Mouse (Mus musculus) limb, embryonic 14.5 days (tissue): ENCODE measurements around the gene Tmem170. TPM values are rescaled to one million over a fixed set of nuclear protein-coding genes. Genes with fewer than 3 reads are reported as not detected.

ENCODE experiments used
- ATAC-seq: fragments of 200-750 bp; cut with Nextera tagmentation; 2 replicates; pipeline ENCODE4 v1.8.0; 2017; ENCODE audit warnings: low read depth, moderate number of reproducible peaks, moderate TSS enrichment; ENCODE audit not compliant: low FRiP score
- DNase-seq: peaks from one replicate; pipeline ENCODE4 v3.0.0-alpha.2; 2015; ENCODE audit warnings: low spot score
- H3K27ac ChIP-seq: fragments of 300-500 bp; sonication (generic); replicated peaks from 2 replicates; pipeline ENCODE4 v1.5.1; 2014; ENCODE audit warnings: low read depth, mild to moderate bottlenecking, low read length, moderate library complexity, mixed read lengths
- H3K27me3 ChIP-seq: fragments of 300-500 bp; sonication (generic); 2 replicates; pipeline ENCODE4 v1.6.1; 2014; ENCODE audit warnings: low read length, mixed read lengths; ENCODE audit not compliant: control insufficient read depth, insufficient read depth
- H3K36me3 ChIP-seq: fragments of 300-500 bp; sonication (generic); 2 replicates; pipeline ENCODE4 v1.6.1; 2014; ENCODE audit warnings: mild to moderate bottlenecking, low read length, moderate library complexity, mixed read lengths; ENCODE audit not compliant: control insufficient read depth, insufficient read depth
- H3K4me1 ChIP-seq: fragments of 300-500 bp; sonication (generic); 2 replicates; pipeline ENCODE4 v1.6.1; 2014; ENCODE audit warnings: antibody characterized with exemption, low read length, mixed read lengths; ENCODE audit not compliant: control insufficient read depth, insufficient read depth
- H3K4me2 ChIP-seq: fragments of 300-500 bp; sonication (generic); replicated peaks from 2 replicates; pipeline ENCODE4 v1.6.1; 2014; ENCODE audit warnings: low read depth, mild to moderate bottlenecking, low read length, moderate library complexity; ENCODE audit not compliant: severe bottlenecking
- H3K4me3 ChIP-seq: fragments of 300-500 bp; sonication (generic); replicated peaks from 2 replicates; pipeline ENCODE4 v1.5.1; 2014; ENCODE audit warnings: low read length
- H3K9ac ChIP-seq: fragments of 300-500 bp; sonication (generic); 2 replicates; pipeline ENCODE4 v1.6.1; 2014; ENCODE audit warnings: mild to moderate bottlenecking, low read depth, low read length, moderate library complexity; ENCODE audit not compliant: severe bottlenecking
- H3K9me3 ChIP-seq: fragments of 300-500 bp; sonication (generic); 2 replicates; pipeline ENCODE4 v1.6.1; 2016; ENCODE audit warnings: low read length; ENCODE audit not compliant: control insufficient read depth
- POLR2A ChIP-seq: fragments of 200-500 bp; IDR thresholded peaks from 2 replicates; pipeline ENCODE4 v1.8.0; 2012; ENCODE audit warnings: inconsistent platforms, mild to moderate bottlenecking, moderate library complexity, borderline replicate concordance; ENCODE audit not compliant: insufficient read depth, insufficient read length; ENCODE audit errors: extremely low read depth
- WGBS: fragments of 180-500 bp; shearing (Covaris S2); extraction: QIAGEN DNeasy Blood & Tissue Kit; methylation state at CpG from one replicate; pipeline ENCODE4 v1.1.7; 2014; 5-methylcytosine and 5-hydroxymethylcytosine counted together
- polyA plus RNA-seq, 2 experiments: library from polyadenylated mRNA; depleted of rRNA in 1 of 2; stranded (reverse) in 1 of 2; unstranded in 1 of 2; fragments of >200 nt; fragmentation: Nextera tagmentation in 1 of 2; extraction: Ambion mirVana in 1 of 2; gene quantifications; 2 replicates each; pipeline versions ENCODE4 v1.2.1 to v1.2.3; 2012 to 2014

The Tmem170 gene
- polyA plus RNA-seq, 2 experiments, result 4.0 to 5.8 TPM

GRCm38 (mm10) chr8:111825219-111825618, 51.3 kb downstream of the Tmem170 start:
- no peak for ATAC-seq
- no peaks in the 10 kb centered on the region for H3K9me3 ChIP-seq
- H3K4me1 ChIP-seq, result no peaks in the 10 kb centered on the region
- no peak overlapping the region for H3K27ac ChIP-seq
- H3K4me2 ChIP-seq, result no peak overlapping the region
- peaks cover 73% of the 10 kb centered on the region for H3K36me3 ChIP-seq
- DNase-seq, result peak; percentile 38
- no peak for TF ChIP-seq POLR2A
- H3K9ac ChIP-seq, result no peak overlapping the region
- WGBS, result 77% methylated on average over 6 of the region's 6 CpGs
- no peak overlapping the region for H3K4me3 ChIP-seq
- H3K27me3 ChIP-seq, result no peaks in the 10 kb centered on the region

- Histone ChIP-seq H3K9ac (no peak overlapping the region), H3K27me3 (no peaks in the 10 kb centered on the region), H3K36me3 (peaks cover 71% of the 10 kb centered on the region), H3K4me2 (no peak overlapping the region), H3K27ac (no peak overlapping the region), H3K9me3 (no peaks in the 10 kb centered on the region), H3K4me3 (no peak overlapping the region), H3K4me1 (no peaks in the 10 kb centered on the region)
- WGBS, result 93% methylated on average over 5 of the region's 5 CpGs
- TF ChIP-seq POLR2A, result no peak
- no peak for DNase-seq
- ATAC-seq, result no peak
Observed at GRCm38 (mm10) chr8:111824334-111824733, 52.2 kb downstream of the Tmem170 start.

GRCm38 (mm10) chr8:111821199-111821598, 55.4 kb downstream of the Tmem170 start:
- H3K27me3 ChIP-seq, result no peaks in the 10 kb centered on the region
- H3K36me3 ChIP-seq, result peaks cover 60% of the 10 kb centered on the region
- no peak for TF ChIP-seq POLR2A
- 74% methylated on average over 10 of the region's 10 CpGs for WGBS
- no peaks in the 10 kb centered on the region for H3K4me1 ChIP-seq
- H3K4me2 ChIP-seq, result no peak overlapping the region
- H3K4me3 ChIP-seq, result no peak overlapping the region
- no peaks in the 10 kb centered on the region for H3K9me3 ChIP-seq
- H3K9ac ChIP-seq, result no peak overlapping the region
- no peak for DNase-seq
- H3K27ac ChIP-seq, result no peak overlapping the region
- no peak for ATAC-seq

GRCm38 (mm10) chr8:111820691-111821090, 55.9 kb downstream of the Tmem170 start:
- WGBS, result 87% methylated on average over 4 of the region's 4 CpGs
- Histone ChIP-seq H3K4me1 (no peaks in the 10 kb centered on the region), H3K9ac (no peak overlapping the region), H3K27me3 (no peaks in the 10 kb centered on the region), H3K9me3 (no peaks in the 10 kb centered on the region), H3K27ac (no peak overlapping the region), H3K4me3 (no peak overlapping the region), H3K4me2 (no peak overlapping the region), H3K36me3 (peaks cover 61% of the 10 kb centered on the region)
- ATAC-seq (no peak), DNase-seq (no peak)
- TF ChIP-seq POLR2A, result no peak

GRCm38 (mm10) chr8:111820018-111820417, 56.5 kb downstream of the Tmem170 start:
- no peak overlapping the region for H3K4me2 ChIP-seq
- WGBS, result 89% methylated on average over 12 of the region's 12 CpGs
- no peaks in the 10 kb centered on the region for H3K4me1 ChIP-seq
- no peak for DNase-seq
- H3K4me3 ChIP-seq, result no peak overlapping the region
- H3K9ac ChIP-seq, result no peak overlapping the region
- H3K27me3 ChIP-seq, result no peaks in the 10 kb centered on the region
- H3K27ac ChIP-seq, result 0 out of 2 replicates have a peak overlapping the region, but pooled peaks have one; percentile 55
- no peak for ATAC-seq
- H3K9me3 ChIP-seq, result no peaks in the 10 kb centered on the region
- TF ChIP-seq POLR2A, result no peak
- peaks cover 57% of the 10 kb centered on the region for H3K36me3 ChIP-seq

- no peaks in the 10 kb centered on the region for H3K4me1 ChIP-seq
- no peak overlapping the region for H3K9ac ChIP-seq
- no peak overlapping the region for H3K4me2 ChIP-seq
- peaks cover 57% of the 10 kb centered on the region for H3K36me3 ChIP-seq
- ATAC-seq (no peak), DNase-seq (no peak)
- H3K4me3 ChIP-seq, result no peak overlapping the region
- no peak for TF ChIP-seq POLR2A
- H3K27ac ChIP-seq, result no peak overlapping the region
- no peaks in the 10 kb centered on the region for H3K9me3 ChIP-seq
- no peaks in the 10 kb centered on the region for H3K27me3 ChIP-seq
- 87% methylated on average over 3 of the region's 3 CpGs for WGBS
Observed at GRCm38 (mm10) chr8:111818556-111818955, 58.0 kb downstream of the Tmem170 start.
